Mouse (Mus musculus): Measurements from ENCODE around the gene Cmss1.

The Cmss1 gene

GRCm38 (mm10) chr16:57329028-57329427, 277.6 kb downstream of the Cmss1 start:
- no peak for DNase-seq

GRCm38 (mm10) chr16:57326996-57327395, 279.7 kb downstream of the Cmss1 start:
- DNase-seq = no peak

GRCm38 (mm10) chr16:57319284-57320124, 287.2 kb downstream of the Cmss1 start:
- no peak for DNase-seq

- DNase-seq = no peak
Observed at GRCm38 (mm10) chr16:57318637-57319125, 288.0 kb downstream of the Cmss1 start.

- DNase-seq = no peak
Observed at GRCm38 (mm10) chr16:57317882-57318636, 288.6 kb downstream of the Cmss1 start.

GRCm38 (mm10) chr16:57317127-57317526, 289.5 kb downstream of the Cmss1 start:
- no peak for DNase-seq

GRCm38 (mm10) chr16:57315026-57315425, 291.6 kb downstream of the Cmss1 start:
- no peak for DNase-seq

- DNase-seq = no peak
Observed at GRCm38 (mm10) chr16:57314236-57314635, 292.4 kb downstream of the Cmss1 start.

GRCm38 (mm10) chr16:57313487-57313886, 293.2 kb downstream of the Cmss1 start:
- DNase-seq = no peak

GRCm38 (mm10) chr16:57312130-57312529, 294.5 kb downstream of the Cmss1 start:
- no peak for DNase-seq

GRCm38 (mm10) chr16:57305463-57305862, 301.2 kb downstream of the Cmss1 start:
- no peak for DNase-seq

GRCm38 (mm10) chr16:57303716-57304115, 302.9 kb downstream of the Cmss1 start:
- no peak for DNase-seq

- no peak for DNase-seq
Observed at GRCm38 (mm10) chr16:57302792-57303698, 303.6 kb downstream of the Cmss1 start.

GRCm38 (mm10) chr16:57301512-57302115, 305.1 kb downstream of the Cmss1 start:
- DNase-seq = no peak

- DNase-seq = no peak
Observed at GRCm38 (mm10) chr16:57295216-57295934, 311.3 kb downstream of the Cmss1 start.

- DNase-seq = no peak
Observed at GRCm38 (mm10) chr16:57292765-57293164, 313.9 kb downstream of the Cmss1 start, which contains the start of gene Tmem30c. TSS of gene Tmem30c (minus strand) at chr16:57292865.

GRCm38 (mm10) chr16:57292296-57292695, 314.4 kb downstream of the Cmss1 start:
- DNase-seq = no peak

GRCm38 (mm10) chr16:57291696-57292095, 315.0 kb downstream of the Cmss1 start:
- DNase-seq = no peak

- no peak for DNase-seq
Observed at GRCm38 (mm10) chr16:57281417-57281816, 325.2 kb downstream of the Cmss1 start.

- DNase-seq = no peak
Observed at GRCm38 (mm10) chr16:57280221-57281217, 326.1 kb downstream of the Cmss1 start.
